Mouse (Mus musculus) kidney, adult 11 months (tissue): ENCODE measurements around the gene Htra1.
A peak's percentile ranks its signal among the peaks of the same experiment; 100 is the strongest.

Source experiments
- DNase-seq: peaks from one replicate; pipeline ENCODE4 v3.0.0; 2022

Gene Htra1

DNA sequence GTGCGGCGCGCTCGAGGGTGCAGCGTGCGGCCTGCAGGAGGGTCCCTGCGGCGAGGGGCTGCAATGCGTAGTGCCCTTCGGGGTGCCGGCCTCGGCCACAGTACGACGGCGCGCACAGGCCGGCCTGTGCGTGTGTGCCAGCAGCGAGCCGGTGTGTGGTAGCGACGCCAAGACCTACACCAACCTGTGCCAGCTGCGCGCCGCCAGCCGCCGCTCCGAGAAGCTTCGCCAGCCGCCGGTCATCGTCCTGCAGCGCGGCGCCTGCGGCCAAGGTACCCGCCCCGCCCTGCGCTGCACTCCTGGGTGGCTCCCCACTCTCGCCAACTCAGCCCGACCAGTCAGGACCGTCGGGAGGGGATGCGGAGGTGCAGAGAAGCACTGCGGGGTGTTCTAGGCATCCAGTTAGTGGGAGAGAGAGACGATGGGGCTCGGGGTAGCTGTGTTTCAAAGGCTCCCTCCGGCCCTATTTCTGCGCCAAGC lies 601 bp downstream of the Htra1 start:
- DNase-seq, result peak; percentile 42

GRCm38 (mm10) chr7:130937266-130937841 lies 1.4 kb downstream of the Htra1 start:
- no peak for DNase-seq

DNA sequence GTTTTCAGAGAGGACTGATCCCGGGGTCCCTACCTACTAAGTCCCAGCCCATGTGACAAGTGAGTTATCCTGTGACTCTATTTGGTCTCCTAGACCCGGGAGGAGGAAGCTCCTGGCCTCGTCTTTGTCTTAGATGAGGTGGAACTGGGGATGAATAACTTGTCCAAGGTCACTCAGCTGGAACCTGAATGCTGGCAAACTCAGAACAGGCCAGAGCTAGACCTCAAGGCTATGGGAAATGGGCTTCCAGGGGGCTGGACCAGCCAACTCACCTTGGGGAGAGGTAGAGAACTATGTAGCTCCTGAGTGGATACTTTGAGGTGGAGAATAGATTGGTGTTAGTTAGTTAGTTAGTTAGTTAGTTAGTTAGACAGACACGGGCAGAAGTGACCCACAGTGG lies 2.1 kb downstream of the Htra1 start:
- no peak for DNase-seq

DNA sequence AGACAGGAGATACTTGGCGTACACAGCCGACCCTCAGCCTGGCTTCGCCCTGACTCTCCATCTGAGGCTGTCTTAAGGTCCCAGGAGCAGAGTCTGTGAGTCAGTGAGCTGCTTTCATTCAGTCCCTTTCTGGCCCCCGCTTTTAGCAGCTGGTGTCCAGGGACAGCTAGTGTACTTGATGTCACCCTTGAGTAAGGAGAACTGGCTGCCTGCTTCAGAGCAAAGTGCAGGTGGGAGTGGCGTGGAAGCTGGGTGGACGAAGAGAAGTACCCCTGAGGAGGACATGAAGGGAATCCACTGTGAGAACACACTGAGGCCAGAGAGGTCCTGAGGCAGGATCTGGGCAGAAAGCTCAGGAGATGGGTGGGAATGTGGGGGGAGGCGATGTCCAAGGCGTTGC lies 3.0 kb downstream of the Htra1 start:
- DNase-seq, result no peak

- DNase-seq, result no peak
These were observed 4.8 kb downstream of the Htra1 start for GRCm38 (mm10) chr7:130940733-130941132.

- DNase-seq, result no peak
These were observed 7.5 kb downstream of the Htra1 start for GRCm38 (mm10) chr7:130943280-130943895.

DNA sequence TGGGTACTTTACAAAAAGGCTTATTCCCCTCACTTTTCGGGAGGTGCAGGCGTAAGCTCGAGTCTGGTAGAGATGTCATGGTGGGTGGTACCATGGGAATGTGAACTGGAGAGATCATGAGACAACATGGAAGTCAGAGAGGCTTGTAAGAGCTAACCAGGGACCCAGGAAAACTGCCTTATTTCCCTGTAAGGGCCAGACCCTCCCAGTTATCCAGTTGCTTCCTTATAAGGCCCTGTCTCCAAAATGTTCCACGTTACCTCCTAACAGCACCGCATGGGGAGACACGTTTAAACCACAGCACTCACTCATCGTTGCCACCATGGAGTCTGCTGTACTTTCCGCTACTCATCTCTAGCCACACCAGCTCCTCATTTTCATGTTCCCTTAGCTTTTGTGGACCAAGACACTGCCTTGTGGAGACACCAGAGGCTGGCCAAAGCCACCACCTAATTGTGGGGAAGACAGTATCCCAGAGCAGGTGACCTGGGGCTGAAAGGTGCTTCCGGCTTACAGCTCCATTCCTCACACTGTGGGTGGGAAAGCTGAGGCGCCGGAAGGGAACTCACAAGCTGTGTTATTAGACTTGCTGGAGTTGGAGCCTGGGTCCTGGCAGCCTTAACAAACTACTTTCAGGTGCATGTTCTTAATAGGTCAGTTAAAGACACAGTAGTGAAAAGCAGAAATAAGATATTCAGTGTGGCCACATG lies 9.0 kb downstream of the Htra1 start:
- no peak for DNase-seq

DNA sequence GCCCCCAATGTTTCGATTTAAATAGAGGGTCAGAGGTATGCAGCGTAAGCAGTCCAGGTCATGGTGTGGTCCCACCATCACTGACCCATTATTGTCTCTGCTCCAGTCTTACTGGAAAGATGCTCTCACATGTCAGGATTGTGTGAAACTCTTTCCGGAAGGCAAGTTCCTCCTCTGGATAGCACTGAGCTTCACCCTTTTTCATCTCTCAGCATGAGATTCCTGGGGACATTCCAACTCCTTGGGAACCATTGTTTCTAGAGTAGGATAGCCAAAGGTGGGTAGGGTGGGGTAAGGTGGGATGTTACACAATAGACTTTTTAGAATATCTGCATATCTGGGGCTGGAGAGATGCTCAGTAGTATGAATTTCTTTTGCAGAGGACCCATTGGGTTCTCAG lies 9.8 kb downstream of the Htra1 start:
- DNase-seq, result no peak

DNA sequence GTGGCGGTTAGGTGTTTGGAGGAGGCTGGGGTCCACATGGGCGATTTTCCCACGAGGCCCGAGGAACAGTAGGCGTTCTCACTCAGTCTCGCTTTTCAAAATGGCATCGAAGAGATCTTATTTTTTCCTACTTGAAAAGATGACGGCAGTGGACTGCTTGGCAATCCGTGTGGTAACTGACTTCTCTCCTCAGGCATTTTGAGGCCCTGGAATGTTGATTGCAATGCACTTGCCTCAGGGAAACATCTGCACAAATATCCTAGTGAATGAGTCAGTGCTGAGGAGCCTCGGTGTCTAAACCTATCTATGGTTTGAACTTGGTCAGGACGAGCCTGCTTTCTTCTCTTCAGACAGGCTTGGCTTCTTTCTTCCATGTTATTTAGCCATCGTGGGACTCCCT lies 10.4 kb downstream of the Htra1 start:
- DNase-seq, result no peak

- DNase-seq, result no peak
These were observed 12.8 kb downstream of the Htra1 start for GRCm38 (mm10) chr7:130948563-130949208.

GRCm38 (mm10) chr7:130949331-130949751 lies 13.4 kb downstream of the Htra1 start:
- peak; percentile 43 for DNase-seq

GRCm38 (mm10) chr7:130950482-130950881 lies 14.6 kb downstream of the Htra1 start:
- DNase-seq, result no peak

DNA sequence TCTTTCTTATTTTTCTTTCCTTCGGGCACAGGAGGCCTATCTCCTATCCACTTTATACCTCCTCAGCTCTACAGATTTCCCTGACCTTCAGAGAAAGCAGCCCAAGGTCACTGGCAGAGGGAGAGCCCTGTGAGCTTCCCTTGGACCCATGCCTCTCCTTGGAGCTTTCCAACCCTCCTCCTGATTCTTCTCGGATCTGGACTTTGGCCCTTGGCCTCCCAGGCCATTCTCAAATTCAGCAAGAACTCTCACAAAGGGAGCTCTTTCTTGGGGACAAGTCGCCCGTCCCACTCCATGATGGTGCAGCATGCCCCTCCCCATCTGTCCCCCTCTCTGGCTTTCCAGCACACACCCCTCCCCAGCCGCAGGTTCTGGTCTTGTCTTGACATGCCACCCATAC lies 15.1 kb downstream of the Htra1 start:
- peak; percentile 72 for DNase-seq

- no peak for DNase-seq
These were observed 17.5 kb downstream of the Htra1 start for GRCm38 (mm10) chr7:130953376-130953775.

DNA sequence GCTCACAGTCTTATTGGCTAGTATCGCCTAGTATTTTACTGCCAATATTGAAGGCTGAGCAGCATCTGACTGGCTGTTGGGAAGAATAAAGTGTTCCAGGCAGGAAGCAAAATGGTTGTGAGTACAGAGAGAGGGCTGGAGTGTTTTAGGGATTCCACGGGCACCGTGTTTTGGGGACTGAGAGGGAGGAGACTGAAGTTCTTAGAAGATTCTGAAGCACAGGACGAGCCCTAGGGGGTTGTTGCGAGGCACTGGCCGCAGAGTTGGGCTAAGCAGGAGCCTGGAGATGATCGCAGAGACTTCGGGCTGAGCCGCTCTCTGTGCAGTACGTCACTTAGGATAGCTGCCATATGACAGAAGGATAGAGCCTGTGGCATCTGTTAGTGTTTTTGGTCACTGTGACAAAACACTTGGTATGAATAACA lies 18.3 kb downstream of the Htra1 start:
- no peak for DNase-seq

- DNase-seq, result peak; percentile 67
These were observed 22.6 kb downstream of the Htra1 start for GRCm38 (mm10) chr7:130958551-130958950.

DNA sequence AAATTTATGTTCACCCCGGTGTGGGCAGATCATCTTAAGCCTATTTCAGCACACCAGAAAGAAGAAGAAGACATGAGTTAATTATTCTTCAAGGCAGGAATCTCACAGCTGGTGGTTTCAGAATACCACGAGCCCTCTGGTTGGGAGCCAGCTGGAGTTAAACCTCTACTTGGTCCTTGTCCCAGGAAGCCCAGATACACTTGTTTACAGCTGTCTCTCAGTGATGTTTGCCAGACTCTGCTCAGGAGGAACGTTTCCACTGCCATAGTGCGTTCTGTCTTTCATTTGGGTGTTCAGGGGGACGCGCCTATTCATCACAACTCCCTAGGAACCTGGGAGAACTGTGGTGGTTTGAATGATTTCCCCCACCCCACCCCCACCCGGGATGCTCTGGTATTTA lies 24.0 kb downstream of the Htra1 start:
- DNase-seq, result peak; percentile 90

DNA sequence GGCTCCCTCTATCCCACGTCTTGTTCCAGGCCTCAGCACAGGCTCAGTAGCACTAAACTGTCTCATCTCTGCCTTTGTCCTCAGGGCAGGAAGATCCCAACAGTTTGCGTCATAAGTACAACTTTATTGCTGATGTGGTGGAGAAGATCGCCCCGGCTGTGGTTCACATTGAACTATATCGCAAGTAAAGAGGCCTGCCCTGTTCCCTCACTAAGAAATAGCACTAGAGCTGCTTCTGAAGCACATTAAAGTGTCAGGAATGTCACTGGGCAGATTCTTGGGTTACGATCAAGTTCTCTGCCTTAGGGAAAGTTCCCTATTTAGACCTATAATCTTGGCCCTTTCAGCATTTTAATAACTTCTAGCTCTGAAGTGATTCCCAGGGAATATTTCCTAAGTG lies 25.5 kb downstream of the Htra1 start:
- no peak for DNase-seq

DNA sequence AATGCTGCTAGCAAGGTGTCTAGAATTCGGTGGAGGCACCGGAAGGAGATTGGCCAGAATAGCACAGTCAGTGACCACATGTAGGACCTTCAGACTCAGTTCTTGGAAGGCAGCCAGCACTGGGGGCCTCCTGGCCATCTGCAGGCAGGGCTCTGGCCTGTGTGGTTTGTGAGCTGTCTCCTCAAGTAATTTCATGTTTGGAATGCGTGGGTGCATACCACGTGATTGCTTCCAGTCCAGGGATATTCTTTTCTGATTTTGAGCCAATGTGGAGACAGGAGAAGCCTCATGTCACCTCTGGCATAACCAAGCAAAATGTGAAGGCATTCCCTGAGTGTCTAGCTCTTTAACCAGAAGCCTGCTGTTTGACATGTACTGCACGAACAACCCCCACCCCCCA lies 28.8 kb downstream of the Htra1 start:
- peak; percentile 90 for DNase-seq

GRCm38 (mm10) chr7:130965396-130965795 lies 29.5 kb downstream of the Htra1 start:
- no peak for DNase-seq

DNA sequence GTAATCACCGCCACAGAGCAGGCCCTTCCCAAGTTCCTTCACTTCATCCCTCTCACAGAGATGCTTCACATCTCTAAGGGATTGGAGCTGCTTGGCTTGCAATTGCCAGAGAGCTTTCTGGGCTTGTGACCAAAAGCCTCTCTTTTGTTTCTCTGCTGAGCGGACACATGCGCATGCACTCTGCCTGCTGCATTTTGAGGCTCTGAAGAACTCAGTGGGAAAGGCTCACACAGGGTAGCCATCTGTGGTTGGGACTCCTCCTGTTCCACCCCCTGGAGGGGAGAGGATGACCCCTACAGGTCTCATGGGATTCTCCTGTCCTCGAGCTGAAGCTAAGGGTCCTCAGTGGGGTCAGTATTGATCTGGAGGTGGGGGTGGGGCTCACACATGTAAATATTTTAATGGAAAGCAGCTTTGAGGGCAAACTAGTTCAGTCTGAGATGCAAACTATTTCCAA lies 30.0 kb downstream of the Htra1 start:
- no peak for DNase-seq

DNA sequence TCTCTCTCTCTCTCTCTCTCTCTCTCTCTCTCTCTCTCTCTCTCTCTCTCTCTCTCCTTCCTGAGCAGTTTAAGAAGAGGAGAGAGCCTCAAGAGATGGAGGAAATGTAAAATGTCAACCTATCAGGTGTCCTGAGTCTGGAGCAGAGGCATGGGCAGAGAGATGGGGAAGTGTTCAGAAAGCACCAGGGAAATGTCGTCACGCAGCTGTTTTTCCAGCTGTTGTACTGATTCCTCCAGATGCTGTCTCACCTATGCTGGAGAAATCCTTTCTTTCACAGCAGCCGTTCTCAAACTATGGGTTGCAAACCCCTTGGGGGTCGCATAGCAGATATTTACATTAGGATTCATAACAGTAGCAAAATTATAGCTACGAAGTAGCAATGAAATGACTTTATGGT lies 30.5 kb downstream of the Htra1 start:
- no peak for DNase-seq

DNA sequence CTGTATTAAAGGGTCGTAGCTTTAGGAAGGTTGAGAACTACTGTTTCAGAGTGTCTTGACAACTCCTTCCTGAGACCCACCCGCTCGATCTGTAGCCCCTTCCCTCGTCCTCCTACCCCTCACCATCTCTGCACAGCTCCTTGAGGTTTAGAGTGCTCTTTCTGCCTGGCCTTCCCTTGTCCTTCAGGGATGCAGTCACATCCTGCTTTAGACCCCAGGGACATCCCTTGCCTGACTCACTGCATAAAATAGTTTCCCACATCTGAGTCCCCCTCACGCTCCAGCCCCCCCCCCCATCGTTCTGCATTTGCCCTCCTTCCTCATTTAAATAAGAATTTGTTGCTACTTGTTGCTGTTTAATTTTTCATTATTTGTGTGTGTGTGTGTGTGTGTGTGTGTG lies 31.0 kb downstream of the Htra1 start:
- no peak for DNase-seq

DNA sequence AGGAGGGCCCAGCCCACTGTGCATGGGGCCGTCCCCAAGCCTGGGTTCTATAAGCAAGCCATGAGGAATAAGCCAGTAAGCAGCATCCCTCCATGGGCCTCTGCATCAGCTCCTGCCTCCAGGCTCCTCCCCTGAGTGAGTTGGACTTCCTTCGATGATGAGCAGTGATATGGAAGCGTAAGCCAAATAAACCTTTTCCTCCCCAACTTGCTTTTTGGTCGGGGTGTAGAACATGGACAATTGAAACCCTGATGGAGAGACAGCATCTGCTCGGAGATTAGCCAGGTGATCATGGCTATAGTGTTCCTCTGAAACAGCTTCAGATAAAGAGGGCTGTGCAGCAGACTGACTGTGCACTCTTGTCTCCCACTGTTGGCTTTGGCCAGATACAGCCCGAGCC lies 32.0 kb downstream of the Htra1 start:
- no peak for DNase-seq
